Mouse (Mus musculus) limb, embryonic 12.5 days (tissue): ENCODE measurements around the gene Tmem247. TPM values are rescaled to one million over a fixed set of nuclear protein-coding genes. Genes with fewer than 3 reads are reported as not detected.

Source experiments
- polyA plus RNA-seq: library from polyadenylated mRNA; unstranded; fragments of >200 nt; fragmentation: Nextera tagmentation; extraction: Ambion mirVana; gene quantifications from 2 replicates; pipeline ENCODE4 v1.2.1, GENCODE M21; 2016

Tmem247 gene
- polyA plus RNA-seq, 1 experiment from 2014 or later, result not detected

Other genes with a start within 250 kb of the Tmem247 start
- 2.1 and 2.4 TPM in 2 replicates for gene Epas1, start 163.6 kb upstream of the Tmem247 start, polyA plus RNA-seq
- not detected in 2 replicates for gene Atp6v1e2, start 30.5 kb downstream of the Tmem247 start, polyA plus RNA-seq
- gene Rhoq, start 45.7 kb downstream of the Tmem247 start, polyA plus RNA-seq, result 23.8 and 24.1 TPM in 2 replicates
- 32.7 and 39.6 TPM in 2 replicates for gene Pigf, start 108.1 kb downstream of the Tmem247 start, polyA plus RNA-seq
- 143 and 146 TPM in 2 replicates for gene Cript, start 108.2 kb downstream of the Tmem247 start, polyA plus RNA-seq
- 15.4 and 18.5 TPM in 2 replicates for gene Socs5, start 190.3 kb downstream of the Tmem247 start, polyA plus RNA-seq